Mouse (Mus musculus): ENCODE data around the gene Fbxl15. TPM values are rescaled to one million over a fixed set of nuclear protein-coding genes. Genes with fewer than 3 reads are reported as not detected.

Fbxl15 gene
- total and polyA plus RNA-seq, 3 experiments = 5.3 to 8.0 (median 5.3) TPM

DNA sequence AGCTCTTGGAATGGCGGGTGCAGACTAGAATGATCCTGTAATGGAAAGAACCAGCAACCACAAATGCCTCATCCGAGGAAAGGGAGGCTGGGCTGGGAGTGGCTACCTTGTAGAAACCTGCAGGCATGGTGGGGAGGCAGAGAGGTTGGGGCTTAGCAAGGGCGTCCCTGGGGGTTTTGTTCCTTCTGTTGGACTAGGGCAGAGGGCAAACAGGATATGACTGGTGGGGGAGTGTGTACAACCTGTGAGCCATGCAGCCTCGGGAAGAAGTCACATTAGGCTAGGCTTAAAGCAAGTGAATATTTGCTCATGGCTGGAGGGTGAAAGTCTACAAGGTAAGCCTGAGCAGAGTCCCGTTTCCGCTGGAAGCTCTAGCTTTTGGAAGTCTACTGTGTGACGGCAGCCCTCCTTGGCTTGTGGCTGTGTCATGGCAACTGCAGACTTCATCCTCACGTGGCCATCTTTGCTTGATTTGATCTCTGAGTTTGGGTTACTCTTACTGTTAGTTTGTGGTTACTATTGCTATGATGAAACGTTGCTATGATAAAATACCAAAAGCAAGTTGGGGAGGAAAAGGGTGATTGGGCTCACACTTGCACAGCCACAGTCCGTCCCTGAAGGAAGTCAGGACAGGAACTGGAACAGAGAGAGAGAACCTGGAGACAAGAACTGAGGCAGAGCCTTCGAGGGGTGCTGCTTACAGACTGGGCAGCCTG lies 35.5 kb downstream of the Fbxl15 start:
- no peak for DNase-seq
- Histone ChIP-seq H3K4me3 (no peak overlapping the region), H3K4me1 (ENCODE audit: control insufficient read depth, insufficient read depth, low read length) (no peaks in the 10 kb centered on the region; the same call in 1 of the 2 replicates), H3K79me2 (replicated peaks; ENCODE audit: control insufficient read depth, insufficient read depth, low read length) (no peaks in the 10 kb centered on the region), H3K27me3 (ENCODE audit: control insufficient read depth, insufficient read depth, low read length) (no peaks in the 10 kb centered on the region), H3K27ac (no peak overlapping the region), H3K9ac (ENCODE audit: low read depth, low read length) (no peak overlapping the region), H3K36me3 (ENCODE audit: control insufficient read depth, insufficient read depth, low read length) (no peaks in the 10 kb centered on the region)
- WGBS = 57% methylated on average over 11 of the region's 11 CpGs
- intact Hi-C loops (cut with DNase I) = no loop called here
- TF ChIP-seq EP300 (IDR thresholded peaks at IDR 0.05; ENCODE audit: insufficient read depth, low read depth, low read length) (no peak), POLR2A (IDR thresholded peaks at IDR 0.05; ENCODE audit: insufficient read depth, low read depth, low read length) (no peak), CTCF (IDR thresholded peaks at IDR 0.05) (no peak)

DNA sequence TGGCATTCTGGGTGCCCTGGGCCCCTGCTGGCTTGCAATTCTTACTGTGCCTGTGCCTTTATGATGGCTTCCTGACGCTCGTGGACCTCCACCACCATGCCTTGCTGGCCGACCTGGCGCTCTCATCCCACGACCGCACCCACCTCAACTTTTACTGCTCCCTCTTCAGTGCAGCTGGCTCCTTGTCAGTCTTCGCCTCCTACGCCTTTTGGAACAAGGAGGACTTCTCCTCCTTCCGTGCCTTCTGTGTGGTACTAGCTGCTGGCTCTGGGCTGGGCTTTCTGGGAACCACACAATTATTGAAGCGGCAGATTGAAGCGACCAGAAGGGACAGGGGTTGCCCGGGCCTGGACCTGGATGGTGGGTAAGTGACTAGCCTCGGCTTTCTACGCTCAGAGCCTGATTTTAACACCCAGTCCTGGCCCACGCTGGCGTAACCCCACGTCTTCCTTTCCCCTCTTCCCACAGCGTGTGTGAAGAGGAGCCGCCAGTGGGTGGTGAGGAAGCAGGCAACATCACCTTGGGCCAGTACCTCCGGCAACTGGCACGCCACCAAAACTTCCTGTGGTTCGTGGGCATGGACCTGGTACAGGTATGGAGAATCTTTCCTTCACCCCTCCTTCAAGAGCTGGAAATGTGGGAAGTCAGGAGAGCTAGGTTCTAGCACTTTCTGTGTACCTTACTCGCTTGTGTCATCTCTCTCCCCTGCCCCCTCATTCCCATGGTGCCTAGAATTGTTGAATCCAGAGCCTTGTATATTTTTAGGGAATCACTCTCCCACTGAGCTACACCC lies 40.0 kb downstream of the Fbxl15 start:
- intact Hi-C loops (cut with DNase I) = loop anchor here (2.0 kb wide), 1 partner anchor 63 kb away; the partner anchor contains the start of gene Nfkb2
- H3K27me3 ChIP-seq (ENCODE audit: control insufficient read depth, insufficient read depth, low read length) = no peaks in the 10 kb centered on the region
- WGBS = 86% methylated on average over 23 of the region's 23 CpGs
- TF ChIP-seq CTCF (IDR thresholded peaks at IDR 0.05) = no peak
- TF ChIP-seq EP300 (IDR thresholded peaks at IDR 0.05; ENCODE audit: insufficient read depth, low read depth, low read length) = no peak
- no peak for TF ChIP-seq POLR2A (IDR thresholded peaks at IDR 0.05; ENCODE audit: insufficient read depth, low read depth, low read length)
- no peak overlapping the region for H3K9ac ChIP-seq (ENCODE audit: low read depth, low read length)
- no peak for DNase-seq
- H3K27ac ChIP-seq = no peak overlapping the region
- peaks cover 2% of the 10 kb centered on the region; the same call in 1 of the 2 replicates for H3K4me1 ChIP-seq (ENCODE audit: control insufficient read depth, insufficient read depth, low read length)
- H3K4me3 ChIP-seq = no peak overlapping the region
- no peaks in the 10 kb centered on the region for H3K79me2 ChIP-seq (replicated peaks; ENCODE audit: control insufficient read depth, insufficient read depth, low read length)
- H3K36me3 ChIP-seq (ENCODE audit: control insufficient read depth, insufficient read depth, low read length) = no peaks in the 10 kb centered on the region

GRCm38 (mm10) chr19:46369204-46369603 lies 41.2 kb downstream of the Fbxl15 start:
- no peak overlapping the region for H3K9ac ChIP-seq (ENCODE audit: low read depth, low read length)
- H3K27me3 ChIP-seq (ENCODE audit: control insufficient read depth, insufficient read depth, low read length) = no peaks in the 10 kb centered on the region
- no peaks in the 10 kb centered on the region for H3K36me3 ChIP-seq (ENCODE audit: control insufficient read depth, insufficient read depth, low read length)
- TF ChIP-seq CTCF (IDR thresholded peaks at IDR 0.05) (peak; percentile 88), EP300 (IDR thresholded peaks at IDR 0.05; ENCODE audit: insufficient read depth, low read depth, low read length) (peak; percentile 64; the same call in 1 of the 2 replicates), POLR2A (IDR thresholded peaks at IDR 0.05; ENCODE audit: insufficient read depth, low read depth, low read length) (no peak)
- no peak overlapping the region for H3K4me3 ChIP-seq
- peak; percentile 72 to 74 for DNase-seq
- H3K27ac ChIP-seq = no peak overlapping the region
- H3K79me2 ChIP-seq (replicated peaks; ENCODE audit: control insufficient read depth, insufficient read depth, low read length) = no peaks in the 10 kb centered on the region
- WGBS = 5% methylated on average over 4 of the region's 4 CpGs
- peaks cover 2% of the 10 kb centered on the region; the same call in 1 of the 2 replicates for H3K4me1 ChIP-seq (ENCODE audit: control insufficient read depth, insufficient read depth, low read length)
- intact Hi-C loops (cut with DNase I) = loop anchor here (1.0 to 2.0 kb wide), 2 partner anchors 31 to 64 kb away; partner anchors contain the start of genes Cuedc2 and Nfkb2

DNA sequence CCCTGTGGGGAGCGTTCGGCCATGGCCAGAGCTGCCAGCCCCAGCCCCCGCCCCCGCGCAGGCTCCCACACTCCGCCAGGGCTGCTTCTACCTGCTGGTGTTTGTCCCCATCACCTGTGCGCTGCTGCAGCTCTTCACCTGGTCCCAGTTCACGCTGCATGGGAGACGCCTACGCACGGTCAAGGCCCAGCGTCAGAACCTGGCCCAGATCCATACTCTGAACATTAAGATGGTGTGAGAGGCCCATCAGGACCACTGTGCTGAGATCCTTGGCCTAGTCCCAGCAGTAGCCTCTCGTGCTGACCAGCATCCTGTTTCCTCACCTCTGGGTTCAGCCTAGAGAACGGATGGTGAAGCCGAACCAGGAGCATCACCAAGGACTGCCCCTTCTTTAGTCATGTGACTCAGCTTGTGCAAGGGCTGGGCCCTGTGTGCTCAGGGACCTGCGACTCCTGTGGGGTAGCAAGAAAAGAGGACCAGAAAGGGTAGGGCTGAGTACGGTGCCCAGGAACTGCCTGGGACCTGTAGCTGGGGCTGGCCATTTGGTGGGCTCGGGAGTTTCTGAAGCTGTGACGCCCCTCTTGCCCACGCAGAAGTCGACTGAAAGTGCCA lies 46.6 kb downstream of the Fbxl15 start:
- Histone ChIP-seq H3K9ac (ENCODE audit: low read depth, low read length) (no peak overlapping the region), H3K4me3 (no peak overlapping the region), H3K4me1 (ENCODE audit: control insufficient read depth, insufficient read depth, low read length) (no peaks in the 10 kb centered on the region), H3K36me3 (ENCODE audit: control insufficient read depth, insufficient read depth, low read length) (no peaks in the 10 kb centered on the region), H3K79me2 (replicated peaks; ENCODE audit: control insufficient read depth, insufficient read depth, low read length) (no peaks in the 10 kb centered on the region), H3K27ac (no peak overlapping the region), H3K27me3 (ENCODE audit: control insufficient read depth, insufficient read depth, low read length) (no peaks in the 10 kb centered on the region)
- WGBS = 58% methylated on average over 21 of the region's 21 CpGs
- intact Hi-C loops (cut with DNase I) = no loop called here
- TF ChIP-seq POLR2A (IDR thresholded peaks at IDR 0.05; ENCODE audit: insufficient read depth, low read depth, low read length) (no peak), EP300 (IDR thresholded peaks at IDR 0.05; ENCODE audit: insufficient read depth, low read depth, low read length) (no peak), CTCF (IDR thresholded peaks at IDR 0.05) (no peak)
- no peak for DNase-seq

- Histone ChIP-seq H3K4me3 (no peak overlapping the region), H3K27ac (no peak overlapping the region), H3K27me3 (ENCODE audit: control insufficient read depth, insufficient read depth, low read length) (no peaks in the 10 kb centered on the region), H3K36me3 (ENCODE audit: control insufficient read depth, insufficient read depth, low read length) (no peaks in the 10 kb centered on the region), H3K4me1 (ENCODE audit: control insufficient read depth, insufficient read depth, low read length) (no peaks in the 10 kb centered on the region), H3K9ac (ENCODE audit: low read depth, low read length) (no peak overlapping the region), H3K79me2 (replicated peaks; ENCODE audit: control insufficient read depth, insufficient read depth, low read length) (no peaks in the 10 kb centered on the region)
- DNase-seq = no peak
- intact Hi-C loops (cut with DNase I) = no loop called here
- 27% methylated on average over 5 of the region's 5 CpGs for WGBS
- TF ChIP-seq CTCF (IDR thresholded peaks at IDR 0.05) (no peak), POLR2A (IDR thresholded peaks at IDR 0.05; ENCODE audit: insufficient read depth, low read depth, low read length) (no peak), EP300 (IDR thresholded peaks at IDR 0.05; ENCODE audit: insufficient read depth, low read depth, low read length) (no peak)
These were observed 47.5 kb downstream of the Fbxl15 start for GRCm38 (mm10) chr19:46375489-46375888.
